ENCODE assay signal across 28 mouse cellular contexts in the genomic region with DNA sequence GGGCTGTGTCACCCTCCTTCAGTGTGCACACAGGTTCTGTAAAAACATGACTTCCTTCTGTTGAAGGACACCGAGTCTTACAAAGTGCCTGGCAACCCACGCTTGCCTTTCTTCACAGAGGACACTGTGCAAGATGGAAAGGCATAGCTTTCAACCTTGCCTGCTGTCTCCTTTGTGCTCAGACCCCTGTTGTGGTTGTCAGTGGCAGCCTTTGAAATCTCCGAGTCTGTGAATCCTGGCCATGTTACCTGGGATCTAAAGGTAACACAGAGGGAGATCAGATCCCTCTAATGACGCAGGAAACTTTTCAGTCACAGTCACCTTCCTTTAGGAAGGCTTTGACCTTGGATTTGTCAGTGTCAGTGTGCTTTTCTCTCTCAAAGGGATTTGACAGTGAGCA.
DNase-seq lines count a peak whose midpoint lies in the region; ATAC-seq and TF ChIP-seq lines count a peak whose summit lies in the region.
"Had no signal": no experiment of that assay in that cellular context is flagged by ENCODE, and none has a peak within 500 bp of the region (broad histone marks: within the 10 kb centered on the region; RNA-seq: fewer than 3 reads in every experiment).

No protein-coding gene starts in this region.

- no peak overlapping the region for H3K9ac ChIP-seq in forebrain, postnatal 0 days
- H3K9ac ChIP-seq in forebrain, embryonic 13.5 days: no peak overlapping the region
- no peak overlapping the region for H3K9ac ChIP-seq in midbrain, postnatal 0 days (replicated peaks; ENCODE audit: low read length, poor library complexity, severe bottlenecking)
- no peak overlapping the region for H3K9ac ChIP-seq in midbrain, embryonic 13.5 days (replicated peaks)
- H3K9ac ChIP-seq: embryonic facial prominence, embryonic 13.5 days; embryonic facial prominence, embryonic 15.5 days; forebrain, embryonic 12.5 days; forebrain, embryonic 15.5 days had no signal

- WGBS in forebrain, postnatal 0 days: 72% methylated on average over 4 of the region's 4 CpGs
- 74% methylated on average over 4 of the region's 4 CpGs for WGBS in forebrain, embryonic 13.5 days
- 66% methylated on average over 4 of the region's 4 CpGs for WGBS in midbrain, postnatal 0 days
- WGBS in midbrain, embryonic 13.5 days: 75% methylated on average over 4 of the region's 4 CpGs

- H3K9me3 ChIP-seq in forebrain, postnatal 0 days (ENCODE audit: low read length): no peaks in the 10 kb centered on the region
- H3K9me3 ChIP-seq in forebrain, embryonic 13.5 days (replicated peaks): no peaks in the 10 kb centered on the region
- no peaks in the 10 kb centered on the region for H3K9me3 ChIP-seq in midbrain, postnatal 0 days (ENCODE audit: low read length)
- no peaks in the 10 kb centered on the region for H3K9me3 ChIP-seq in midbrain, embryonic 13.5 days
- H3K9me3 ChIP-seq: embryonic facial prominence, embryonic 13.5 days; embryonic facial prominence, embryonic 15.5 days; forebrain, embryonic 10.5 days; forebrain, embryonic 12.5 days; forebrain, embryonic 15.5 days; G1E had no signal

- H3K4me1 ChIP-seq in forebrain, postnatal 0 days (ENCODE audit: insufficient read depth): no peaks in the 10 kb centered on the region
- peaks cover 16% of the 10 kb centered on the region for H3K4me1 ChIP-seq in forebrain, embryonic 13.5 days
- H3K4me1 ChIP-seq in midbrain, postnatal 0 days (ENCODE audit: insufficient read depth, low read length): no peaks in the 10 kb centered on the region; the same call in 1 of the 2 replicates
- H3K4me1 ChIP-seq in midbrain, embryonic 13.5 days (replicated peaks): peaks cover 15% of the 10 kb centered on the region
- H3K4me1 ChIP-seq: embryonic facial prominence, embryonic 13.5 days; embryonic facial prominence, embryonic 15.5 days had no signal

- H3K4me3 ChIP-seq in forebrain, postnatal 0 days (ENCODE audit: low read depth, low read length): no peak overlapping the region
- no peak overlapping the region for H3K4me3 ChIP-seq in forebrain, embryonic 13.5 days
- no peak overlapping the region for H3K4me3 ChIP-seq in layer of hippocampus, adult 2 months
- no peak overlapping the region for H3K4me3 ChIP-seq in midbrain, postnatal 0 days (ENCODE audit: low read depth, low read length)
- H3K4me3 ChIP-seq in midbrain, embryonic 13.5 days (replicated peaks): no peak overlapping the region
- H3K4me3 ChIP-seq: embryonic facial prominence, embryonic 13.5 days; embryonic facial prominence, embryonic 15.5 days; erythroblast, embryonic 14.5 days; forebrain, embryonic 10.5 days; forebrain, embryonic 12.5 days; forebrain, embryonic 15.5 days had no signal

- peak; percentile 10; the same call in 1 of the 2 replicates for ATAC-seq in forebrain, postnatal 0 days
- no peak for ATAC-seq in forebrain, embryonic 13.5 days
- ATAC-seq in midbrain, postnatal 0 days (ENCODE audit: low FRiP score): no peak
- ATAC-seq in midbrain, embryonic 13.5 days: no peak
- ATAC-seq: activated CD4-positive, CD25-positive, alpha-beta regulatory T cell, adult 4 months; CD4-positive, CD25-positive, alpha-beta regulatory T cell, adult 4 months; forebrain, embryonic 15.5 days; Patski had no signal

- H3K27me3 ChIP-seq in forebrain, postnatal 0 days (ENCODE audit: insufficient read depth, low read length): no peaks in the 10 kb centered on the region
- no peaks in the 10 kb centered on the region for H3K27me3 ChIP-seq in forebrain, embryonic 13.5 days
- H3K27me3 ChIP-seq in midbrain, postnatal 0 days (ENCODE audit: insufficient read depth, low read length): no peaks in the 10 kb centered on the region
- no peaks in the 10 kb centered on the region for H3K27me3 ChIP-seq in midbrain, embryonic 13.5 days
- H3K27me3 ChIP-seq: CH12.LX; embryonic facial prominence, embryonic 13.5 days; embryonic facial prominence, embryonic 15.5 days; forebrain, embryonic 12.5 days; forebrain, embryonic 15.5 days; Patski had no signal

- H3K4me2 ChIP-seq in forebrain, postnatal 0 days (ENCODE audit: low read depth): no peak overlapping the region
- no peak overlapping the region for H3K4me2 ChIP-seq in forebrain, embryonic 13.5 days
- H3K4me2 ChIP-seq in midbrain, postnatal 0 days (ENCODE audit: low read depth, low read length, poor library complexity, severe bottlenecking): no peak overlapping the region
- no peak overlapping the region for H3K4me2 ChIP-seq in midbrain, embryonic 13.5 days (replicated peaks)
- H3K4me2 ChIP-seq: embryonic facial prominence, embryonic 13.5 days; embryonic facial prominence, embryonic 15.5 days; forebrain, embryonic 12.5 days; forebrain, embryonic 15.5 days had no signal

- TF ChIP-seq CTCF in forebrain, postnatal 0 days (IDR thresholded peaks at IDR 0.05; ENCODE audit: low read depth): no peak
- TF ChIP-seq CTCF in layer of hippocampus, adult 2 months (conservative IDR thresholded peaks at IDR 0.05): no peak
- TF ChIP-seq CTCF in midbrain, postnatal 0 days (IDR thresholded peaks at IDR 0.05): no peak

- H3K27ac ChIP-seq in forebrain, postnatal 0 days (ENCODE audit: low read depth, low read length): no peak overlapping the region
- H3K27ac ChIP-seq in forebrain, embryonic 13.5 days: no peak overlapping the region
- 0 out of 2 replicates have a peak overlapping the region, but pooled peaks have one; percentile 23 for H3K27ac ChIP-seq in layer of hippocampus, adult 2 months
- 0 out of 2 replicates have a peak overlapping the region, but pooled peaks have one; percentile 1 for H3K27ac ChIP-seq in midbrain, postnatal 0 days (ENCODE audit: low read depth, low read length)
- no peak overlapping the region for H3K27ac ChIP-seq in midbrain, embryonic 13.5 days
- H3K27ac ChIP-seq: embryonic facial prominence, embryonic 13.5 days; embryonic facial prominence, embryonic 15.5 days; forebrain, embryonic 10.5 days; forebrain, embryonic 12.5 days; forebrain, embryonic 15.5 days had no signal

- no peaks in the 10 kb centered on the region for H3K36me3 ChIP-seq in forebrain, postnatal 0 days (ENCODE audit: insufficient read depth)
- no peaks in the 10 kb centered on the region for H3K36me3 ChIP-seq in forebrain, embryonic 13.5 days (ENCODE audit: poor library complexity, severe bottlenecking)
- no peaks in the 10 kb centered on the region for H3K36me3 ChIP-seq in midbrain, postnatal 0 days (ENCODE audit: insufficient read depth, low read length)
- no peaks in the 10 kb centered on the region for H3K36me3 ChIP-seq in midbrain, embryonic 13.5 days
- H3K36me3 ChIP-seq: embryonic facial prominence, embryonic 13.5 days; embryonic facial prominence, embryonic 15.5 days; forebrain, embryonic 10.5 days; forebrain, embryonic 12.5 days; forebrain, embryonic 15.5 days; G1E had no signal

- no peak for DNase-seq in forebrain, postnatal 0 days
- no peak for DNase-seq in layer of hippocampus, adult 2 months (ENCODE audit: low spot score in 2 of 2)
- DNase-seq in layer of hippocampus, adult 9-11 months: no peak
- no peak for DNase-seq in midbrain, postnatal 0 days (ENCODE audit: low spot score)
- DNase-seq: adrenal gland, adult 8-10 months; adrenal gland, postnatal 14 days; adrenal gland, postnatal 36 days; B cell, adult 2 months; cerebellum, adult 11 months; cerebellum, adult 18-20 months; cerebellum, adult 8-10 months; cerebellum, adult 9-11 months; cerebellum, postnatal 14 days; cerebellum, postnatal 36 days; embryo, embryonic 11 days had no signal

Comparison
In these comparisons a context has a peak if more than half of its experiments do, and no peak if none do; other contexts are left out.
1. H3K27ac ChIP-seq: peak in layer of hippocampus, adult 2 months (single experiment) and midbrain, postnatal 0 days (single experiment); none in forebrain, postnatal 0 days (single experiment), forebrain, embryonic 13.5 days (single experiment) and midbrain, embryonic 13.5 days (single experiment).